Mouse (Mus musculus) hindlimb bud, embryonic 11.5 days (tissue): ENCODE measurements around the gene Depdc5.
"Not testable (repeated sequence)": the region's sequence is repeated elsewhere in the genome, so short reads cannot be mapped to it uniquely, and the experiment has no call there.

ENCODE experiments used
- DNase-seq: peaks from one replicate; pipeline ENCODE4 v3.0.0-alpha.2; 2012; ENCODE audit warnings: low read depth, low spot score; ENCODE audit errors: extremely low spot score

Depdc5 gene

GRCm38 (mm10) chr5:32886739-32887138 lies 23.2 kb downstream of the Depdc5 start:
- no peak for DNase-seq

- no peak for DNase-seq
Observed at GRCm38 (mm10) chr5:32907496-32907895, 44.0 kb downstream of the Depdc5 start.

GRCm38 (mm10) chr5:32914071-32914470 lies 50.6 kb downstream of the Depdc5 start:
- no peak for DNase-seq

- not testable (repeated sequence) for DNase-seq
Observed at GRCm38 (mm10) chr5:32919281-32919680, 55.8 kb downstream of the Depdc5 start.

GRCm38 (mm10) chr5:32922906-32923305 lies 59.4 kb downstream of the Depdc5 start:
- no peak for DNase-seq

- DNase-seq: no peak
Observed at GRCm38 (mm10) chr5:32930761-32931160, 67.3 kb downstream of the Depdc5 start.

- no peak for DNase-seq
Observed at GRCm38 (mm10) chr5:32934654-32935053, 71.2 kb downstream of the Depdc5 start.

- DNase-seq: no peak
Observed at GRCm38 (mm10) chr5:32940586-32940985, 77.1 kb downstream of the Depdc5 start.

DNA sequence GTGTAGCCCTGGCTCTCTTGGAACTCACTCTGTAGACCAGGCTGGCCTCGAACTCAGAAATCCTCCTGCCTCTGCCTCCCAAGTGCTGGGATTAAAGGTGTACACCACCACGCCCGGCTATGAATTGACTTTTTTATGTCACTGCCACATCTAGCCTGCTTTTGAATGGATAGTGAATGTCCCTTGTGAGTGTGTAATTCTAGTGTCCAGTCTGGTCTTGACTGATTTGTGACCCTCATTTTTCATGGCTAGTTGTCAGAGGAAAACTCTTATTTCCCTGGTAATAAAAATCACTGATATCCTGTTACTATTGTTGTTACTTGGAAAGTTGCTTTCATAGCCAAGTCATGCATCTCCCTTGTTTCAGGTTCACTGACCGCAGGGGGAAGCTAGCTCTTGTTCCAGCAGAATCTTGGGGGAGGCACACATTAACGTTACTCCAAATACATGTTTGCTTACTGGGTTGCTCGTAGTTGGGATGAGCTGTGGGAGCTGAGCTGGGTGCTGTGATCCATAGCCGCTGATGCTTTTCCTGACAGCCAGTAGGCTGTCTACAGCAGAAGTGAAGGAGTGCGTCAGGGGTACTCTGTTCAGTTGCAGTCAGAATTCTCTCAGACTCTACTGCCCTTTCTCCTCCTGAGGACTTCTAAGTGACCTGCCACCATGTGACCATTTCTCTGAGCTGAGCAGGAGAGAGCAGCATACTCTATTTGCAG lies 77.9 kb downstream of the Depdc5 start:
- DNase-seq: no peak

DNA sequence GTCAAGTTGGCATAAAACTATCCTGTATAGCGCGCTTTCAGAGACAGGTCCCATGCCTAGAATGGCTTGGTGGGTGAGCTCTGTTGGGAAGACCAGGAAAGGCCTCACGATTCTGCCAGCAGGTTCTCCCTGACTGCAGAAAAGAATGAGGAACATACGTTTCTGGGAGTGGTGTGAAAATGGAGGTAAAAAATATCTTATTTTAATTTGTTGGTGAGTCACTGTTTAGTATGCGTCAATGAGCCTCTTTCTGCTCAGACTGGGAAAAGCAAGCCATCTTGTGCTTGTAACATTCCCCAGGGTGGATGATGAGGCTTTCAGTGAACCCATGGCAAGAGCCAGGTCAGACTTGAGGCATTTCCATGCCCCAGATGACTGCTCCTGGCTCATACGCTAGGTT lies 86.6 kb downstream of the Depdc5 start:
- DNase-seq: no peak

DNA sequence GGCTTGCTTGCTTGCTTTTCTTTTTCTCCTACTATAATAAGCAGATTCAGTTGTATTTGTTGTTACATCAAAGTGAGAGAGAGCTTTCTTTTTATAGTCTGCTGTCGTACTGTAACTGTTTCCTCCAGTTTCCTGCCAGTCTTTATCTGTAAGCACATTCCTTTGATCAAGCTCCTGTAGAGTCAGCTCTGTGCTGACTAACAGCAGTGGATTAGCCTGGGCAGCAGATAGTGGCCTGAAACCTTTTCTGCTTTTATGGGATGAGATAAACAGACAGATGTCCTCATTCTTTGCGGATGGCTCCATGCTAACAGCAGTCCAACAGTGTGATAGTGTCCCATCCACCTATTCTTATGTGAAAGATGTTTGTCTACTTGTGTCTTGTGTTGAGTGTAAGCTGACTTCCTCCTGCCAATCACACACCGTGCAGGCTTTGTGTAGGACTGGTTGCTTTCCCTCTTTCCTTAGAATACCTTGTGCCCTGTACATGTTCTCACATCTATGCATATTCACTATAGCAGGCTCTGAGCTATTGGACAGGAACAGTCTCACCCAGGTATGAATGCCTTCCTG lies 87.3 kb downstream of the Depdc5 start:
- no peak for DNase-seq

DNA sequence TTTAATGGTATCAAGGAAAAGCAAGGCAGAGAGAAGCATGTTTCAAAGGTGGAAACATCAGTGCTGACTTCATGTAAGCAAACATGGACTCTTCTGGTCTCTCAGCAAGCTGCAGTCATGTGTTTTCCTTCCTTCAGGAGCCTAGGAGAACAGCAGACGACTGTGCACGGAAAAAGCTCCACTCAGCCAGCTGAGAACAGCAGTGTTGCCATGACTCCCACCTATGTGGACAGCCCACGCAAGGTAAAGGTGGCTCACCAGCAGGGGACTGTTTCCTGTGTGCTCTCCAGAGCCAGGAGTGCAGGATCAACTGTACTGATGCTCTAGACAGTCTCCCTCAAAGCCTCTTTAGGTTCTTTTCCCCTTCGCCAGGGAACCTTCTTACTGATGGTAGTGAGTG lies 92.2 kb downstream of the Depdc5 start:
- no peak for DNase-seq

DNA sequence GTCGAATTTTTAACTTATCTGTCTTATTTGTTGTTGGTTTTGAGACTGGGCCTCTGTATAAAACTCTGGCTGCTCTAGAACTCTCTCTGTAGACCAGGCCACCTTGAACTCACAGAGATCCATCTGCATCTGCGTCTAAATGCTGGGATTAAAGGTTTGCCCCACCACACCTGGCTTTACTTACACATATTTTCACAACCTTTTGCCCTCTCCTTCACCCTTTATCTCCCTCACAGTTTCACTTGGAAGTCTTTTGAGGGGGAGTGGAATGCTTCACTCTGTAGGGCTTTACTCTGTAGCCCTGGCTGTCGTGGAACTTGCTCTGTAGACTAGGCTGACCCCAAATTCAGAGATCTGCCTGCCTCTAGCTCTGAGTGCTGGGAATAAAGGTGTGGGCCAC lies 98.1 kb downstream of the Depdc5 start:
- no peak for DNase-seq

GRCm38 (mm10) chr5:32962581-32962980 lies 99.1 kb downstream of the Depdc5 start:
- DNase-seq: no peak

- DNase-seq: no peak
Observed at GRCm38 (mm10) chr5:32976541-32976940, 113.0 kb downstream of the Depdc5 start.

- no peak for DNase-seq
Observed at GRCm38 (mm10) chr5:32977179-32977578, 113.7 kb downstream of the Depdc5 start.

DNA sequence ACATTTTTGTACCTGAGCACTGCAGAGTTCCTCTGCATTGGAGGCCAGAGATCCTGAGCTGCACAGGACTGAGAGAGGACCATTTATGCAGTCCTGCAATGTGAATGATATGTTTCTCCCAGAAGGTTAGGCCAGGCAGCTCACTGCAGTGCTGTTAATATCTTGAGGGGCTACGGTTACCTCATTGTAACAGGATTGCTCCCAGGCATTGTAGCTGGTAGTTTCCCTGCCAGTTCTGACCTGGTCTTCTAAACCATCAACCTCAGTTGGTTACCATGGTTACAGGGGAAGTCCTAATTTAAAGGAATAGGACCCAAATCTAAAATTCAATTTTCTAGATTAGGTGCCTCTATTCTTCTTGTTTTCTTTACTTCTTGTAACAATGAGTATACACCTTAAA lies 121.9 kb downstream of the Depdc5 start:
- DNase-seq: no peak

DNA sequence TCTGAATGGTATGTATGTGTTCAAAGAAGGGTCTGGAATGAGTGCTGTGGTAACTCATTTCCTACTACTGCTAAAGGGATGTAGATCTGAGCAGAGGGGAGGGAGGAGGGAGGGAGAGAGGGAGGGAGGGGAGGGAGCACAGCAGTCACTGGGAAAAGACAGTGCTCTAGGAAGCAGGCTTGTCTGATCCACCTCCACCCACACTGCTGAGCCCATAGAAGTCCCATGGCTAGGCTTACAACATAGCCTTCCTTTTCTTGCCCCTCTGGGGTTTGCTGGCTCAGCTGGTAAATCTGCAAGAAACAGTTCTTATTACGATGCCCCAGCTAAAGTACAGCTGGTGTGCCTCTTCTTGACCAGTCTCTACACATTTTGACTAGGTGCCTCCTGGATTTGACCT lies 124.4 kb downstream of the Depdc5 start:
- DNase-seq: no peak

DNA sequence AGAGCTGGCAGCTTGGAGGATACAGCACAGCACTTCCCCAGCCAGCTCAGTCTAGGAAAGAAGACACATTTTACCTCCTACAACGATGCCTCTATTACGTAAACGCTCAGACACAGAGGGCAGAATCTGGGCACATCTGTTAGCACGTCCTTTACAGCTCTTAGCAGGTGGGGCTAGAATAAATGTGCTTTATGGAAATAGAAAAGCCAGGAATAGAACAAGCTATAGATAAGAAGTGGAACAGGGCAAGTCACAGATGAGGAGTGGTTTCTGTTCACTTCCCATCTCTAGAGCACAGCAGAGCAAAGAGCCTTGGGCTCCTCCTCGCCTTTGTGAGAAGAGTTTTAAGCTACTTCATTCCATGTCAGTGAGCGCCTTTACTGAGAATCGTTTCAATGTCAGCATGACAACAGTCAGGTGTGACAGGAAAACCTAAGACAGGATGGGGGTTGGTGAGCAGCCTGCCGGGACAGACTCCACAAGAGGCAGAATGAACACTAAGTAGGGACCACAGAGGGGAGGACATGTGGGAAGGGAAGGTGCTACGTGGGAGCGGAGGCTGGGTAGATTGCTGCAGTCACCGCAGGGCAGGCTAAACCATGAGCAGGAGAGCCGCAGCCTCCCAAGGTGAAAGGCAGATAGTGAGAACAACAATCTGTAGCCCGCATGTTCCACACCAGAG lies 126.6 kb downstream of the Depdc5 start:
- no peak for DNase-seq

GRCm38 (mm10) chr5:32991152-32991551 lies 127.7 kb downstream of the Depdc5 start:
- DNase-seq: no peak

DNA sequence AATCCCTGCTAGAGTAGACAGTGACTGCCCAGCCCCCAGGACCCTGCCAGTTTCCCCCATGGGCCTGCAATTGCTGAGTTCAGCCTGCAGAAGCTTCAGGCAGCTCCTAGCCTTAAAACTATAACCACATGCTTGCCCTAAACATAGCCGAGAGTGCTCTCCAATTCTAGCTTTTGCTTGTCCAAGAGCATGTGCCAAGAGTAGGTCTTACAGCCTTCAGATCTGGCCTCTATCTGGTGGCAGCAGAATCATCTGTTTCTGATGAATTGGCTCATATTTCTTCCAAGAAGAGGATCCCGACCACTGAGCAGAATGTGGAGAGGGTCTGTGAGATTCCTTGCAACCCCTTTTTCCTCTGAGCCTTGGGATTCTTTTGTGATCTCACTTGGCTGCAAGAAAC lies 131.0 kb downstream of the Depdc5 start:
- no peak for DNase-seq

- DNase-seq: no peak
Observed at GRCm38 (mm10) chr5:32995756-32996155, 132.3 kb downstream of the Depdc5 start.
